Mouse (Mus musculus) gastrocnemius, adult 2 months (tissue): ENCODE measurements around the gene Aqp11. TPM values are rescaled to one million over a fixed set of nuclear protein-coding genes. Genes with fewer than 3 reads are reported as not detected.
A peak's percentile ranks its signal among the peaks of the same experiment; 100 is the strongest.

Source experiments
- DNase-seq: peaks from one replicate; pipeline ENCODE4 v3.0.0; 2022
- H3K27ac ChIP-seq: fragments of 200-600 bp; 2 replicates; pipeline ENCODE4 v1.8.1; 2022; ENCODE audit warnings: mild to moderate bottlenecking
- H3K4me3 ChIP-seq: fragments of 200-600 bp; 2 replicates; pipeline ENCODE4 v1.8.1; 2022; ENCODE audit warnings: mild to moderate bottlenecking, moderate library complexity
- CTCF ChIP-seq: fragments of 200-600 bp; IDR thresholded peaks from 2 replicates; pipeline ENCODE4 v1.8.1; 2022; ENCODE audit warnings: antibody characterized with exemption, mild to moderate bottlenecking, moderate library complexity
- intact Hi-C: fragments of 180-260 bp; cut with DNase I; formaldehyde crosslinking; loops from one replicate; pipeline ENCODE4 v1.15.1; 2025
- total RNA-seq, 2 experiments: library from RNA; stranded (reverse); gene quantifications; 2 replicates each; pipeline ENCODE4 v1.2.3; 2021

The Aqp11 gene
- total RNA-seq, 2 experiments from 2014 or later = 0.81 to 0.89 TPM

DNA sequence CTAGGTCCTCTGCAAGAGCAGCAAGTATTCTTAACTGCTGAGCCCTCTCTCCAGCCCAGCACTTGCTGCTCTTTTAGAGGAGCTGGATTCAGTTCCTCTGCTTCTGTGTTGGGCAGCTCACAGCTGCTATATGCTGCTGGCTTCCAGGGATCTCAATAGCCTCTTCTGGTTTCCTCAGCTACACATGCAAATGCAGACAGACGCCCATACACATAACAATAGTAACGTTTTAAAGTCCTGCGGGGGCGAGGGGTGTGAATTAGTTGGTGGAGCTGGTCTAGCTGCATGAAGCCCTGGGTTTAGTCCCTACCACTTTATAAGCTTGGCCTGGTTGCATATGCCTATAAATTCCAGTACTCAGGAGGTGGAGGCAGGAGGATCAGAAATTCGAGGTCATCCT lies 19.0 kb downstream of the Aqp11 start:
- DNase-seq = no peak
- intact Hi-C loops = no loop called here
- H3K27ac ChIP-seq = no peak overlapping the region
- no peak for TF ChIP-seq CTCF
- H3K4me3 ChIP-seq = no peak overlapping the region

DNA sequence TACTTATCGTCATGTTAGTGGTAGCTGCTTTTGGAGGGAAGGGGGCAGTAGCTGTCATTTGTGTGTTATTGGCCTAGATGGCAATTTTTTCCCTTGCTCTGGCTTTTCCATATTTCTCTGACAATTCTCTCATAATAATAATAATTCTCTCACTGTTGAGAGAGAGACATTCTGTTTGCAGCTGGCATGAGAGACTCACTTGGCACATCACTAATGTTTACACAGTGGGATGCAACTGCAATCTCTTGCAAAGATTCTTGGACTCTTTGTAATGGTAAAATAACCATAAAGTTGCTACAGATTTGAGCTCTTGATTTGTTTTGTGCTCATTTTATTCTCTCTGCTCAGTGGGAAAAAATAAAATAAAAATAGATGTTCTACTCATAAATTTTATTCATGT lies 20.8 kb downstream of the Aqp11 start:
- intact Hi-C loops = no loop called here
- DNase-seq = no peak
- no peak overlapping the region for H3K27ac ChIP-seq
- no peak for TF ChIP-seq CTCF
- no peak overlapping the region for H3K4me3 ChIP-seq

DNA sequence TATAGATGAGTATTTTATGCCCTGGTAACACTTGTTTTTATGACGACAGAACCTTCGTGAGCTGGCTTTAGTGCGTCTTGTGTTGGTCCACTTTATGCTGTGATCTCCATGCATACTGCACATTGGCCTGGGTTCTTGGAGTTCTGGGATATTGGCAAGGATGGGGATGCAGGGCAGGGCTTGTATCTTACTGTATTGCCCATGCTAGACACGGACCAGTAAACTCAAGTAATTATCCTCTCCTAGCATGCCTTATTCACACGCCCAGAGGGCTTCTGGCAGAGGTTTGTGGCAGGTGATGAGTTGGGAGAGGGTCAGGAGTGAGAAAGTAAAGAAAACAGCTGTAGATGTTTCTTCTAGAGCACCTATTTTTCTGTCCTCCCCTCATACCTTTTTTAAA lies 23.4 kb downstream of the Aqp11 start:
- intact Hi-C loops = no loop called here
- Histone ChIP-seq H3K27ac (no peak overlapping the region), H3K4me3 (no peak overlapping the region)
- no peak for DNase-seq
- TF ChIP-seq CTCF = no peak

DNA sequence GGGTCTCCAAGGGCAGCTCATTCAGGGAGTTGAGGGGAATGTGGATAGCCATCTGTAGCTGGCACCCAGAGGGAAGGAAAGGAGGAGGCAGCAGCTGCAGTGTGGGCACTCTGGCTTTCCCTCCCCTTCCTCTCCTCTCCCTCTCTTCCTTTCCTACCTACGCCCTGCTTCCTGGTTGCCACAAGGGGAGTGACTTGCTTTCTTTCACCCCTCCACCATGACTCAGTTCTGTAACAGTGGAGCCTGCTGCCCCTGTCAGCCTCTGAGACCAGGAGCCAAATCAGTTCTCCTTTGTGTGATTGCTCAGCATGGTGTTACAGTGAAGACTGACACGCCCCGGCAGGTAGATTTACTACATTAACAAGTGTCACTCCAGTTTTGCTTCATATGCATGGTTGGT lies 28.9 kb downstream of the Aqp11 start:
- no peak for TF ChIP-seq CTCF
- no peak overlapping the region for H3K27ac ChIP-seq
- intact Hi-C loops = no loop called here
- H3K4me3 ChIP-seq = no peak overlapping the region
- no peak for DNase-seq

DNA sequence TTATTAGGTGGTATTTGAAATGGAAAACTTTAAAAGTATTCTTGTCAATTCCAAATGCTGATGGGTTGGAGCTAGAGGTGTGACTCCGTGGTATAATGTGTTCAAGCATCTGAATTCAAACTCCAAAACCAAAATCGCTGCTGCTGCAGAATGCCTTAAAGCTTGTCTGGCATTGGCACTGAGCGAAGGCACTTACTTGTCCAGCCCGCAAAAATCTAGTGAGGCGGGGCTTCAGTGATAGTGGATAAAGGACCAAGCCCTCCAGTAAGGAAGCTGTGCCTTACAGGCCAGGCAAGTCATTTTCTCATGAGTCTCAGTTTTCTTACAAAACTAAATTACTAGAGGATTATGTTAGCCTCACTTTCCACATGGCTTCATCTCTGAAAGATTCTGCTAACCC lies 30.3 kb downstream of the Aqp11 start:
- DNase-seq = no peak
- H3K4me3 ChIP-seq = no peak overlapping the region
- no peak for TF ChIP-seq CTCF
- H3K27ac ChIP-seq = no peak overlapping the region; the same call in 1 of the 2 replicates
- intact Hi-C loops = no loop called here

DNA sequence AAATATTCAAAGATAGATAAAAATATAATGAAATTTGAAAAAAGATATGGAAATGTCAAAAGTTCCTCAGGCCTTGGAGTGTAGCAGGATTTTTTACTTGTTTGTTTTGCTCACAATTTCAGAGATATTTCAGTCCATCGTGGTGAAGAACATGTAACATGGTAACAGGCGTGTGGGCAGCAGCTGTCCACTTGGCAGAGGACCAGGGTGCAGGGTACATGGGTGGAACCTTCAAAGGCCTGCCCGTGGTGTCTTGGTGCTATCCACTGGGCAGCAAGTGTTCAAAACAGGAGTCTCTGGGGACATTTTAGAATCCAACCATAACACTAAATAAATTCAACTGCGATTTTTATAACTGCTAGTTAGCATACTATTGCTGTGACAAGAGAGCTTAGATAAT lies 31.0 kb downstream of the Aqp11 start:
- TF ChIP-seq CTCF = no peak
- intact Hi-C loops = no loop called here
- Histone ChIP-seq H3K27ac (peak overlapping the region; percentile 4; the same call in 1 of the 2 replicates), H3K4me3 (no peak overlapping the region)
- DNase-seq = peak; percentile 55

DNA sequence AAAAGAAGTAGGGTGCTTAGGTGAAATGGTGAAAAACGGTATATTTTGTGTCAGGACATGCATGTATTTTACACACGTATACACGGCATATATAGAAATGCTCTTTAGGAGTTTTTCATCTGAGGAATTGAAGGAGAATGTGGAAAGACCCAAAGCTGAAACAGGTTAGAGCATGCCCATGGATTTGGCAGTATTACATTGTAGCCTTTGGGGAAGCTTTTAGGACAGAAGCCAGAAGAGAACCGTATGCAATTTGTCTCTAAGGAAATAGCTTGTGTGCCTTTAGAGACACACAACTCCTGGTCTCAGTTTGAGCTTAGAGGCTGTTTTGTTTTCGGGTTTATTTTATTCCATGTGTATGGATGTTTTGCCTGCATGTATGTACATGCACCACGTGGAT lies 37.0 kb downstream of the Aqp11 start:
- DNase-seq = no peak
- Histone ChIP-seq H3K27ac (no peak overlapping the region), H3K4me3 (no peak overlapping the region)
- no peak for TF ChIP-seq CTCF
- intact Hi-C loops = no loop called here

DNA sequence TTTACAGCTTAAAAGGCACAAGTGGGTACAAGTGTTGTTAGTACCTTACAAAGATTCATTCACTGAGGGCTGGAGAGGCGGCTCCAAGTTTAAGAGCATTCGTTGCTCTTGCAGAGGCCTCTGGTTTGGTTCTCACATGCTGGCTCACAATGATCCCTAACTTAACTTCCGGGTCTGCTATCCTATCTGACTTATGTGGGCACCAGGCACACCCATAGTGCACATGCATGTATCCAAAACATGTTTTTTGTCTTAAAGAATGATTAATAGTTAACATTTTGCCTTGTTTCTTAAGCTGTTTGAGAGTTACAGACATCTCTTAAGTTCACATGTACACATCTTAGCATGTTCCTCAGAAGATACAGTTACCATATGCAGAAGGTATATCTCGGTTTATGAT lies 37.9 kb downstream of the Aqp11 start:
- intact Hi-C loops = no loop called here
- Histone ChIP-seq H3K4me3 (no peak overlapping the region), H3K27ac (no peak overlapping the region)
- TF ChIP-seq CTCF = no peak
- no peak for DNase-seq

DNA sequence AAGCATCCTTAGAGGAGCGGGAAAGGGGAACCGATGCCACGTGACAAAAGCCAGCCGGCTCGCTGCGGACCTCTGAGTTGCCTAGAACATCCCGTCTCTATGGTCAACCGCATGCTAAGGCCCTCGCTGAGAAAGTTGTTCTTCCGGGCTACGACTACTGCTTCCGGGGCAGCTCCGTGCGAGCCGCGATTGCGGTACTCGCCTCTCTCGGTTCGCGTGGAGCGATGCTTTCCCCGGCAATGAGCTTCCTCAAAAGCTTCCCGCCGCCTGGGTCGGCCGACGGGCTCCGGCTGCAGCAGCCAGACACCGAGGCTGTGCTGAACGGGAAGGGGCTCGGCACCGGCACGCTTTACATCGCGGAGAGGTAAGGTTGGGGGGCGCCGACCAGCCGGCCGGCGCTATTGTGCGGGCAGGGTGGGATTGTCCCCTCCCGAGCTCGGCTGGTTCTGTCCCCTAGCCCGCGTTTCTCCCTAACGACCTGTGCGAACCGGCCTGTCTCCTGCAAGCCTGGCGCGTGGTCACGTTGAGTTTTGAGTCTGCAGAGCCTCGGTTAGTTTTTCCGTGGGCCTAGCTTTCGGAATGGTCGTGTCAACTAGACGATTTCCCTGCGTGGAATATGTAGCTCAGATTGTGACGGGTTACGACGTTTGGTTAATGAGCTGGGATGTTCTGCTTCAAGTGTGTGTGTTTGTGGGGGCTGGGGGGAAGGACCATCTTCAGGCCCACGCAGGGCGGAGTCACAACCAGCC lies 41.4 kb downstream of the Aqp11 start, which contains the start of gene Clns1a:
TSS of gene Clns1a (plus strand) at position 129 of the 749 bp plus-strand sequence.
- Histone ChIP-seq H3K4me3 (peak within 1 kb of the TSS; percentile 100), H3K27ac (peak within 1 kb of the TSS; percentile 90)
- intact Hi-C loops = loop anchor here (5.0 kb wide), 1 partner anchor 119 kb away; the partner anchor contains the start of genes Aamdc and Rsf1
- peak; percentile 95 for DNase-seq
- TF ChIP-seq CTCF = no peak

DNA sequence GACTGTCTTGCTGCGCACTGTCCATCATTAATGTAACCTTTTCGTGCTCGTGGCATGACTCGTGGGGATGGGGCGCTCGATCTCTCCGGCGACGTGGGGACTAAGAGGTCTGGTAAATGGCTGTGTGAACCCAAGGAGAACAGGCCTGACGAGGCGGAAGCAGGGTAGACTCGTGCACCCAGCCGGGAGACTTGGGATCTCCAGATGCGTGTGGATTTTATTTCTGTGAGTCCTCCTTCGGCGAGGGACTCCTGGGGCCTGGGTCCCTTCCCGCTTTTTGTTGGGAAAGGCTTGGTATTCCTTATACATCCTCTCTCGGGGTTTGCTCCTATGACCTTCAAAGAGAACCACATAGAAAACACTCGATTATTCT lies 42.0 kb downstream of the Aqp11 start:
- no peak for TF ChIP-seq CTCF
- H3K27ac ChIP-seq = peak overlapping the region; percentile 90
- peak; percentile 39 for DNase-seq
- peak overlapping the region; percentile 100 for H3K4me3 ChIP-seq
- intact Hi-C loops = loop anchor here (5.0 kb wide), 1 partner anchor 119 kb away; the partner anchor contains the start of genes Aamdc and Rsf1

DNA sequence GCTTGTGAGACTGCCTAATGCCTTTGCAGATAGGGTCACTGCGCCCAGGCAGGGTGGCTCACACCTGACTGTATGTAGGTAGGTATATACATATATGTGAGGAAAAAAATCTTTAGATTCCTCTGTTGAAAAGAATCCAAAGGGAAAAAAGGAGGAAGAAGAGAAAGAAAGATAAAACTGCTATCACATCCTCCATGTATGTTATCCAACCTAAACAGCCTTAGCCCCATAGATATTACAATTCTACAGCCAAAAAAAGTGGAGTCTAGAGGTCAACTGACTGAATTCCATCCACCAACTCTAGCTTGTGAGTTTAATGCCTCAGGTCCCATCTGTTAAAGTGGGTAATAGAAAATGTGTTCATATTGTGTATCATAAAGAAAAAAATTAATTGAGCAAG lies 42.6 kb downstream of the Aqp11 start:
- H3K27ac ChIP-seq = no peak overlapping the region
- no peak for TF ChIP-seq CTCF
- peak overlapping the region; percentile 100 for H3K4me3 ChIP-seq
- intact Hi-C loops = loop anchor here (5.0 kb wide), 1 partner anchor 118 kb away; the partner anchor contains the start of genes Aamdc and Rsf1
- no peak for DNase-seq

DNA sequence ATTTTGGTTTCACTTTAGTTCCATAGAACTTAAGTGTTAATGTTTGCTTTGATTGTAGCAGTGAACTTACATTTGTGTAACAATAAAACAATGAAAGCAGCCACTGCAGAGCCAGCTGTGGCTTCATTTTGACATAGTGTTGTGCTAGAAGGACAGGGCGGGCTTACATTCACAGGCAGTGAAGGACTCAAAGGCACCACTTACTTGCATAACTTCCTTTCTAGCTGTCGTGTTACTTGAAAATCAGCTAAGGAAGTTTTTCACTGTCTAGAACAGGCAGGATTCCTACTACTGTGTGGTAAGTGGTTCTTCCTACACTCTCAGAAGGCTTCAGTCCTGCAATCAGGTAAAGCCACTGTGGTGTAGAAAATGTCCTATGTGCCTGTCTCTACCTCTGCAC lies 50.3 kb downstream of the Aqp11 start:
- no peak for TF ChIP-seq CTCF
- intact Hi-C loops = no loop called here
- H3K27ac ChIP-seq = no peak overlapping the region
- H3K4me3 ChIP-seq = no peak overlapping the region
- DNase-seq = no peak

DNA sequence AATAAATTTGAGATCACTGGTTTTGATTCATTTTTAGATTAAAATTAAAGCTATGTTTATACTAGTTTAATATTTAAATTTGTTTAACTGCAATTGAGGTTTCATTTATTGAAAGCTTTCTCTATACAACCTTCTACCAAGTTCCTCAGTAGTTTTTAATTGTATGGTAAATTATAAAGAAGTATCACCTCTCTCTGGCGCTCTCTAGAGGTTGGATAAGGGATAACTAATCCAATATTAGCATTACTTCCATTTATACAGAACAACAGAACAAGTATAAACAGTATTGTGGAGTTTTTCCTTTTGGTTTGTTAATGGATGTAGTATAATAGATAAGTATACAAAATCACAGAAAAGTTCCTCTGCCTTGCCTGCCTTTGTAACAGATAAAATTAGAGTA lies 58.9 kb downstream of the Aqp11 start:
- no peak overlapping the region for H3K4me3 ChIP-seq
- TF ChIP-seq CTCF = peak; percentile 73
- intact Hi-C loops = loop anchor here (2.0 to 5.0 kb wide), 2 partner anchors 102 to 252 kb away; partner anchors contain the start of genes Aamdc and Rsf1
- no peak overlapping the region for H3K27ac ChIP-seq
- DNase-seq = no peak

Other genes starting within 250 kb of the Aqp11 start
- gene Aamdc, start 158.8 kb downstream of the Aqp11 start, total RNA-seq = 100 to 1,000 TPM; 113 to 130 TPM
- 10 to 100 TPM; 14.1 to 16.0 TPM for gene Rsf1, start 158.4 kb downstream of the Aqp11 start, total RNA-seq
- gene Clns1a, start 41.7 kb downstream of the Aqp11 start, total RNA-seq = 10 to 100 TPM; 29.5 to 35.1 TPM
- 10 to 100 TPM; 17.4 to 23.7 TPM for gene Pak1, start 50.3 kb upstream of the Aqp11 start, total RNA-seq
- gene Gdpd4, start 181.7 kb upstream of the Aqp11 start, total RNA-seq = under 1 TPM in 1 of 2 experiments, not detected in 1; 0.08 TPM